Mouse (Mus musculus): ENCODE results near the gene March4.

March4 gene

DNA sequence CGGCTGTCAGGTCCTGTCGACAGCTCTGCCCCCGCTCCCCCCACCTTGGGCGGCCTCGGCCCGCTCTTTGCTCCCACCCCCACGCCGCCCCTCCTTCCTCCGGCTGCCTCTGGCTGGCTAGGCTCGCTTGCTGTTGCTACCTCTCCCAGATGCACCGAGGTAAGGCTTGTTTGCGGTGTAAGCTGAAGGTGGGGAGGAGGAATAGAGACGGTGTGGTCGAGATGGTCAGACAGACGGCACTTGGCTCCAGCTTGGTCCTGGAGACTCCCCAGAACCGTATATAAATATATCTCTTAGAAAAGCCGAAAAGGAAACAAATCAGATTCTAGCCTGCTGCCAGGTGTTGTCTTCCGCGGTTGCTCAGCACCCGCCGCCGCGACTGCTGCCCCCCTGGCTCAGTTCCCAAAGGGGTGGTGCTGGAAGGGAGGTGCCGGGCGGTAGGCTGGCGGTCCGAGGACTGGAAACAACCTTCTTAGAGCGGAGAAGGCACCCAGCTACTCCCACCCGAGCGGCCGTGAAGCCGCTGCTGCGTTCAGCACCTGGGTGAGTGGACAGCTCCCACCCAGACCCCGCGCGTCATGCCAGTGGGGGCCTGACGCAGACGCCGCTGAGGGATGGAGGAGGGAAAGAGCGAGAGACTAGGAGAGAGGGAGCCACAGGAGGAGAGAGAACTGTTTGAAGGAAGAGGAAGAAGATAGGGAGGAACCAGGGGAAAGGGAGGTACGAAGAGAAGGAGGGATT is at the start of gene March4:
March4 (minus strand) TSS at position 320 of the 741 bp plus-strand sequence.
- DNase-seq (ENCODE audit: low spot score), result peak; percentile 72

DNA sequence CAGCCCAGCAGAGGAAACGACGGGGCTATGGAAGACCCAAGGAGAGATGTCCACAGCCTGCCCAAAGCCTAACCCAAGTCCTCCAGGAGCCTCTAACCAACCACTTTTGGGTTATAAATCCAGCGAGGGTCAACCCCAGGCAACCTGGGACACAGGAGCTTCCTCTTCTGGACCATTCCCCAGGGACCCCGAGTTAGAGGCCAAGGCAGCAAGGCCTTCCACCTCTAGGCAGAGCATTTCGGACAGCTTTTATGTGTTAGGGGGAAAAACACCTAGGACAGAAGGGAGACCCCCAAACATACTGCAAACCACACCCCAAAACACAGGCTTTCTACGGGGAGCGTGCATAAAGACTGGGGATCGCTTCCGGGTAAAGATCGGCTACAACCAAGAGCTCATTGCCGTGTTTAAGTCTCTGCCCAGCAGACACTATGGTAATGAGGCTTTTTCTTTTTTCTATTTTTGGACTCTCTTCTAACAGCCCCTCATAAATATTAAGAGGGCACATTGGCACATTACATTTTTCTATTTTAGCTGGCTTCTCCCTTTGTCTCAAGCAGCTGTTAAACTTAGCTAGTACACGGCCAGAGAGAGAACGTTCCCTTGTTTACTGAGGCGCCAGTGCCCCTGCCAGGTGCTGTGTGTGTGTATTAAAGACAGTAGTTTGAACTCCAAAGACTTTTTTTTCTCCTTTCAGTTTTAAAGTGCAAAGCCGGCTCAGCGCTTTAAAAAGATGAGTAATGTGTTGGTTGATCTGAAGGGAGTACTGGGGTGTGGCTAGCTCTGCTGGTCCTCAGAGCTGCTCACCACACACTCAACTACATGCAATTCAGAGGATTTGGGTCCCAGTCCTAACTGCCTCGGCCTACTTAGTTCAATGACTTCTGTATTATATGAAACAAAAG is 49.5 kb upstream of the March4 start:
- DNase-seq (ENCODE audit: low spot score), result no peak

- no peak for DNase-seq (ENCODE audit: low spot score)
Observed at GRCm38 (mm10) chr1:72583906-72584305, 47.2 kb upstream of the March4 start.

DNA sequence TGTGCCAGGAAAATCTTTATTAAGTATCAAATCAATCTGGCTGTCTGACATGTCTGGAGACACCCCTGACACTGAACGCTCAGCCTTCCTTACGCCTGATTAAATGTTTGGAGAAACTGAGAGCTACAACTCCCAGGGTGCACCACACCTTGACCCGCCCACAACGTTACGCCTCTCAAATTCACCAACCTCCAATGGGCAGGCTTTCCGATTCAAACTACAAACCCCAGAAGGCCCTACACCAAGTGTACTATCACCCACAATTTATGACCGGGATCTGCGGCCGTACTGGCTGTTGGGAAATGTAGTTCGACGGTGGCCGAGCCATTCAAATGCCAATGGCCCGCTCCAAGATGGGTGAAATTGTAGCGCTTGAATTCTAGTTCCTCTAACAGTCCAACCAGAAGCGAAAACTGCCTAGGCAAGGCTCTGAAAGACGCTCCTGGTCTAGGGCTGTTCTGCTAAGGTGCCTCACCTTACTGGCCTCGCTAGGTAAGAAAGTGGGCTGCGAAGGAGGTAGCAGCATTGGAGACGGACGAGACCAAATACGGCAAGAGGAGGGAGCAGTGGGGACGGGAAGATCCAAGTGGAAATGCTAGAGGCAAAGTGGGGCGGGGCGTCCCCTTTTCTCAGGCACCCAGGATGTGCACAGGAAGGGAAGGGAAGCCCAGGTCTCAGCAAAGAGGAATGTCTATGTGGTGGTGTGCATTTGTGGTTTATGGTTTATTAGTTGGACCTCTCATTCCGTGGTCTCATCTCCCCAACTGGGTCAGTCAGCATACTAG is 46.4 kb upstream of the March4 start, which contains the start of gene Smarcal1:
Smarcal1 (plus strand) TSS at position 305 of the 785 bp plus-strand sequence.
- peak; percentile 83 for DNase-seq (ENCODE audit: low spot score)

DNA sequence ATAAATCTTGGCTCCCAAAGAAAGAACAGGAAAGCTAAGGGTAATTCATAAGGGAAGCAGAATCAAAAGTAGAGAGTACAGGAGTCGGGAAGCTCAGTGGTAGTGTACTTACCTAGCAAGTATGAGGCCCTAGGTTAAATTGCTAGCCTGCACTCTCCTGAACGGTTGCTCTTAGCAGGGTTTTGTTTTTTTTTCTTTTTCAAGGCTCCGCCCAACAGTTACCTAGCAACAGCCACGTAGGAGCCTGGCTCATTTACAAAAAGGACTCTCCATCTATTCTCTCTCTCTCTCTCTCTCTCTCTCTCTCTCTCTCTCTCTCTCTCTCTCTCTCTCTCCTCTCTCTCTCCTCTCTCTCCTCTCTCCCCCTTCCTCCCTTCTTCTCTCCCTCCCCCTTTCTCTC is 42.1 kb upstream of the March4 start:
- DNase-seq (ENCODE audit: low spot score), result no peak

GRCm38 (mm10) chr1:72578351-72578750 is 41.6 kb upstream of the March4 start:
- DNase-seq (ENCODE audit: low spot score), result no peak

- no peak for DNase-seq (ENCODE audit: low spot score)
Observed at GRCm38 (mm10) chr1:72577481-72577922, 40.8 kb upstream of the March4 start.

DNA sequence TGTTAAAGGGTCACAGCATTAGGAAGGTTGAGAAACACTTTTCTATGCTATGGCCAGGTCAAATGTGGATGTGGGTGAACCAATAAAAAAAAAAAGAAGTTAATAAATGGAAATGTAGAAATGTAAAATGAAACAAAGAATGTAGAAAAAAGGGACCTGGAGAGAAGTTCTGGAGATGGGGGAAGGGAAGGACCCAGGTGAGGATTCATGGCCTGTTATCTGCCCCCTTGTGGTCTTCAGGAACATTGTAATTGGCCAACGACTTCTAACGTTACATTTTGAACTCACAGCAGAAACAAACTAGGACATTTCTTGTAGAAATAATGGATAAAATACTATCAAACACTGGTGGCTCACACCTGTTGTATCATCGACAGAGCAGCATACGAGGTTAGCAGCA is 38.4 kb upstream of the March4 start:
- DNase-seq (ENCODE audit: low spot score), result no peak

DNA sequence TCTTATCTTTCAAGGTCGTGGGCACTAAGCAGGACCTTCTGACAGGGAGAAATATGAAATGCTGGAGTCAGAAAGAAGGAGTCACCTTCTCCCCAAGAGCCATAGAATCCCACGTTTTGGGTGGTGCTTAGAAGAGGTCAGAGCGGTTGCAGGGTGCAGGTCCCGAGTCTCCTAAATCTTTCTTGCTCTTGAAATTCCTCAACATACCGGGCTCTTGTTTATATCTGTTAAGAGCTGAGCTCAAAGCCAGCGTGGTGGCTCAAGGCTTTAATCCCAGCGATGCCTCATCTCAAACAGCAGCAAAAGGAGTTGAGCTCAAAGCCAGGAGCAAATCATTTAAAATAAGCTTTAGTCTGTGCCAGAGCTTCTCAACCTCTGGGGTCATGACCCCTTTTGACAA is 37.9 kb upstream of the March4 start:
- DNase-seq (ENCODE audit: low spot score), result no peak

DNA sequence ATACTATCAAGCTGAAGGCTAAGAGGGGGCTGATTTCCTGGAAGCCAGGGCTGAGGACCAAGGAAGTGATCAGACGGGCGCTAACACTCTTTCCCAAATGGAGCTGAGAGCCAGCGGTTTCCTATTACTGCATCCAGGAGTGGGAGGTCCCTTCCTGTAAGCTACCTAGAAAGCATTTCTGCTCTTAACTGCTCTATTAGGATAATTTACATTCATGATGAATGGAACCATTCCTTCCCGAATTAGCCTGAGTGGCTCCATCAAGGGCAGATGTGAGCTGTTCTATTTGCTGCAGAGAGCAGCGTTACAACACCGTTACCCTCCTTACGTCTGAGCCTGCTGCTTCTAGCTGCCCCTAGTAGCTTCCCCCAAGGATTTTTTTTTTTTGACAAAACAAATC is 37.3 kb upstream of the March4 start:
- DNase-seq (ENCODE audit: low spot score), result no peak

DNA sequence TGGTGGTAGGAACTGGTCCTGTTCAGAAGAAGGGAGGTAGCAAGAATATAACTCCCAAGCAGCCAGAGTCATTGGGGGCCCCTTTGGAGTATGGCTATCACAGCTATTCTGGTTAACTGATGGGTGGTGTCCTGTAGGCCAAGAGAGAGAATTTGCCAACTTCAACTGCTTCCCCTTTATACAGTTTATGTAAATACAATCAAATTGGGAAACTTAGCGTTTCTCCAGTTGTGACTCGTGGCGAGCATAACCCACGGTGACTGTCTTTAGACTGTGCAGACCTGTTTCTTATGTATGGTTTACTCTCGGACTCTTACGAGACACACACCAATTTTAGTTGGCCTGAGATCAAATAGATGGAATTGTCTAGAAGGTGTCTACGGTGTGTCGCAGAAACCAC is 32.0 kb upstream of the March4 start:
- DNase-seq (ENCODE audit: low spot score), result no peak

DNA sequence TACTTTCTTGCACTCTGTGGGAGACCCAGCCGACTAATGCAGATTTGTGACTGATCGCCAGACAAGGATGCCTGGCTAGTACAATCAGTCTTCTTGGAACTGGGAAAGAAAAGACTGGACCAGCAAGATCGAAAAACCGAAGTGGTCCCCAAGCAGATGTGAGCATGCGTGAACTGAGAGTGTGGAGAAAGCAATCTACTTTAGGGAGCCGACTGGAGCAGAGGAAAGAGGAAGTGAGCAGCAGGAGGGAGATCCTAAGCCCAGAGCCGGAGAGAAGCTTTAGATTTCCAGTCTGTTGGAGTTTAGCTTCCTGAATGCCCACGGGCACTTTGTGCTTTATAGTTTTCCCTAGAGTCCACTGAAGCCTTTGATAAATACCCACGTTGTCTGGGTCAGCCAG is 30.3 kb upstream of the March4 start:
- no peak for DNase-seq (ENCODE audit: low spot score)

DNA sequence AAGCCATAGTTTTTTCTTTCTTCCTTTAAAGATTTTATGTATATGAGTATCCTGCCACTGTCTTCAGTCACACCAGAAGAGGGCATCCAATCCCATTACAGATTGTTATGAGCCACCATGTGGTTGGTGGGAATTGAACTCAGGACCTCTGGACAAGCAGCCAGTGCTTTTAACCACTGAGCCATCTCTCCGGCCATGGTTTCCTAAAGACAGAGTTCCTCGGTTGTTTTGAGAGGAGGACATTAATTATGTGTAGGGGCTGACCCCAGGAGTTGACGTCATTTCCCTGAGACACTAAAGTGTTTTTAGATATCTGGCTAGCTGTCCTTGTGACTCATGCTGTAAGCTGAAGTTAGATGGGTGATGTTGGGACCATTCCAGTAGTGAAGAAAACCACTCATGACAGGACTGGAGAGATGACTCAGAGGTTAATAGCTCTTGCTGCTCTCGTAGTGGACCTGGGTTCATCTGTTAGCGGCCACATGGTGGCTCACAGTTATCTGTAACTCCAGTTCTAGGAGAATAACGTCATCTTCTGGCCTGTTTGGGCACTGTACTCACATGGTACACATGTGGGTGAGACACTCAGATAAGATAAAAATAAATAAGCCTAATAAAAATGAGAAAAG is 27.7 kb upstream of the March4 start:
- no peak for DNase-seq (ENCODE audit: low spot score)

GRCm38 (mm10) chr1:72558625-72559024 is 21.9 kb upstream of the March4 start:
- no peak for DNase-seq (ENCODE audit: low spot score)

- no peak for DNase-seq (ENCODE audit: low spot score)
Observed at GRCm38 (mm10) chr1:72556471-72556870, 19.7 kb upstream of the March4 start.

DNA sequence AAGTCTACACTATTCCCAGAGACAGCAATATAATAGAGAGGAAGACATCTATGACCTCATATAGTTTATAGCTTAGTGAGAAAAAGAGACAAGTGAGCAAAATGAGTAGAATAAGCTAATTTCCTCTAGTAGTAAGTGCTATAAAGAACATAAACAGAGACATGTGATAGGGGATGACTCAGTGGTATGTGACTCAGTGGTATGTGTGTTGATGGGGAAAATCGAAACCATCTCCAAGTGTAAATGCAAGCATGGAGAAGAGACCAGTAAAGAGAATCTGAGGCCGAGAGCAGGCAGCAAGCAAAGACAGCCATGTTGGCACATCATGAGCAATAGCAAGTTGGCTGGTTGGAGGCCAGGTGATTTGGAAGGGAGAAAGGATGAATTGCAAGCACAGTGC is 13.6 kb upstream of the March4 start:
- DNase-seq (ENCODE audit: low spot score), result no peak

- DNase-seq (ENCODE audit: low spot score), result no peak
Observed at GRCm38 (mm10) chr1:72538266-72538665, 1.5 kb upstream of the March4 start.

DNA sequence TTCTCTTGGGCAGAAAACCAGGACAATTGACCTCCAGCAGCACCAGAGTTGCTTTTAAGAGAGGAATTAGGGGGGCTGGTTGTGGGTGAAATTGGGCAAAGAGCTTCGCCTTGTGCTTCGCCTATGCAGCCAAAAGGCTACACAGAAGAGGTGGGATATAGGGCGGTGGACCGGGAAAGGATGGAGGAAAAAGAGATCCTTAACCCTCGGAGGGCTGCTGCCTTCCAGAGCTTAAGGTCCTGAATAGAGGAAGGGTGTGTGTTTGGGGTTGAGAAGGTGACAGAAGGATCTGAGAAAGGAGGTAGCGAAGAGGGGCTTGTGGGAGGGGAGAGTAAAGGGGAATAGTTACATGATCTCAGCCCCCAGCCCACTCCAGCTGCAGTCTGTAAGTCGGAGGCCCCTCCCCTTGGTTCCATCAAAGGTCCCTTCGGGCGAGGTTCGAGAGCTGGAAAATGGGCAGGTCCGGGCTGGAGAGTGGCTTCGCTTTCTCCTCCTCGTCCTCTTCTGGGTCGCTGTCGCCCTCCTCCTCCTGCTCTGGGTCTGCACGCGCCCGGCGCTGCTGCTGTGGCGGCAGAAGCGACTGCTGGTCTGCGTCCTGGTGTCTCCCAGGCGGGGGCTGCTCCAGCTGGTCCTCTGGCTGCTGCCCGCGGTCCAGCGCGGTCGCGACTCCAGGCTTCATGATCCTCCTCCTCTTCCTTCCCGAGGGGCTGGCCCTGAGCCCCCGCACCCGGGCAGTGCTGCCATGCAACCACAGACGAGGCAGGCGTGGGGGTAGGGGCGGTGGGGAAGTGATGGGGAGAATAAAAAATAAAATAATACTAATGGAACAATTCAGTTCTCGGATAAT is 782 bp downstream of the March4 start:
- no peak for DNase-seq (ENCODE audit: low spot score)

GRCm38 (mm10) chr1:72533439-72533838 is 3.3 kb downstream of the March4 start:
- no peak for DNase-seq (ENCODE audit: low spot score)

GRCm38 (mm10) chr1:72532926-72533325 is 3.8 kb downstream of the March4 start:
- DNase-seq (ENCODE audit: low spot score), result no peak
